Mouse (Mus musculus): ENCODE data around the gene Tgif2.

DNA sequence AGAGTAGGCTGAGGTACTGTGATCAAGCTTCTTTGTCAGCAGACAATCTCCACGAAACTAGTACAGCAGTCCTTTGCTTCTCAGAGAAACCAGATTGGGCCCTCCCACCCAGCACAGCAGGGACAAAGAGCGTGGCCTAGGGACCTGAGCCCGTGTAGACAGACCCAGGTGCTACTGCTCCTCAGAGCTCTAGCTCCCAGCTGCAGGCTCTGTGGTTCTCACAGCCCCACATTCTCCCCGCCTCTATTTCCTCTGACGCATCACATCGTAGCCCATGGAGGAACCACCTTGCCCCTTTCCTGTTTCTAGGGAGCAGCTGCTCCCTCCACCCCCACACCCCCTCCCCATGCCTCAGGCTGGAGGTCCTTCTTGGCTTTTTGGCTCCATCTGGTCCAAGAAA, 47.2 kb downstream of the Tgif2 start, which contains the start of gene Sla2:
- TF ChIP-seq CTCF (IDR thresholded peaks at IDR 0.05; ENCODE audit: low read depth) (no peak), EP300 (IDR thresholded peaks at IDR 0.05; ENCODE audit: low read depth) (no peak)

All from liver, embryonic 14.5 days (tissue).